Mouse (Mus musculus) neural tube, embryonic 13.5 days (tissue): ENCODE measurements at regions not wholly inside any gene's neighbourhood (a gene's known extent, or its start where the extent isn't known, plus 50 kb on each side); places are given as distances from the start of the nearest gene placed in this dataset.

Experiments used
- ATAC-seq: fragments of 200-750 bp; cut with Nextera tagmentation; 2 replicates; pipeline ENCODE4 v1.8.0; 2017; ENCODE audit warnings: low read depth, mild to moderate bottlenecking, moderate TSS enrichment, moderate library complexity
- H3K27ac ChIP-seq: fragments of 300-500 bp; sonication (generic); replicated peaks from 2 replicates; pipeline ENCODE4 v1.5.1; 2015; ENCODE audit warnings: moderate library complexity, mild to moderate bottlenecking, inconsistent platforms
- H3K27me3 ChIP-seq: fragments of 300-500 bp; sonication (generic); 2 replicates; pipeline ENCODE4 v1.6.1; 2015; ENCODE audit warnings: mild to moderate bottlenecking, inconsistent platforms
- H3K36me3 ChIP-seq: fragments of 300-500 bp; sonication (generic); 2 replicates; pipeline ENCODE4 v1.6.1; 2015; ENCODE audit warnings: mild to moderate bottlenecking, inconsistent platforms
- H3K4me1 ChIP-seq: fragments of 300-500 bp; sonication (generic); replicated peaks from 2 replicates; pipeline ENCODE4 v1.6.1; 2015; ENCODE audit warnings: inconsistent platforms
- H3K4me2 ChIP-seq: fragments of 300-500 bp; sonication (generic); 2 replicates; pipeline ENCODE4 v1.6.1; 2015; ENCODE audit warnings: inconsistent platforms, mild to moderate bottlenecking, moderate library complexity
- H3K4me3 ChIP-seq: fragments of 300-500 bp; sonication (generic); 2 replicates; pipeline ENCODE4 v1.5.1; 2015; ENCODE audit warnings: mild to moderate bottlenecking, inconsistent platforms
- H3K9ac ChIP-seq: fragments of 300-500 bp; sonication (generic); 2 replicates; pipeline ENCODE4 v1.6.1; 2015; ENCODE audit warnings: moderate library complexity, mild to moderate bottlenecking, inconsistent platforms
- H3K9me3 ChIP-seq: fragments of 300-500 bp; sonication (generic); 2 replicates; pipeline ENCODE4 v1.6.1; 2016; ENCODE audit warnings: inconsistent platforms
- WGBS: fragments of 180-500 bp; shearing (Covaris S2); methylation state at CpG from one replicate; pipeline ENCODE4 v1.1.7; 2015; 5-methylcytosine and 5-hydroxymethylcytosine counted together

- no peak overlapping the region for H3K27ac ChIP-seq
- ATAC-seq = no peak
- no peak overlapping the region for H3K9ac ChIP-seq
- no peaks in the 10 kb centered on the region; the same call in 1 of the 2 replicates for H3K27me3 ChIP-seq
- H3K9me3 ChIP-seq = no peaks in the 10 kb centered on the region
- no peaks in the 10 kb centered on the region for H3K36me3 ChIP-seq
- H3K4me1 ChIP-seq = no peaks in the 10 kb centered on the region
- no peak overlapping the region for H3K4me3 ChIP-seq
- no peak overlapping the region for H3K4me2 ChIP-seq
- WGBS = 75% methylated on average over 13 of the region's 13 CpGs
Observed at GRCm38 (mm10) chr3:52929827-52930605, 87.0 kb downstream of the Cog6 start.

GRCm38 (mm10) chr3:52927361-52927841 is 89.6 kb downstream of the Cog6 start:
- H3K9me3 ChIP-seq = no peaks in the 10 kb centered on the region
- no peaks in the 10 kb centered on the region for H3K36me3 ChIP-seq
- H3K27ac ChIP-seq = no peak overlapping the region
- WGBS = 70% methylated on average over 12 of the region's 12 CpGs
- H3K9ac ChIP-seq = no peak overlapping the region
- H3K4me3 ChIP-seq = no peak overlapping the region
- ATAC-seq = no peak
- H3K4me1 ChIP-seq = no peaks in the 10 kb centered on the region; the same call in 1 of the 2 replicates
- no peak overlapping the region for H3K4me2 ChIP-seq
- no peaks in the 10 kb centered on the region; the same call in 1 of the 2 replicates for H3K27me3 ChIP-seq

GRCm38 (mm10) chr3:52926549-52926948 is 90.5 kb downstream of the Cog6 start:
- Histone ChIP-seq H3K4me3 (no peak overlapping the region), H3K4me2 (no peak overlapping the region), H3K36me3 (no peaks in the 10 kb centered on the region), H3K27ac (no peak overlapping the region), H3K27me3 (no peaks in the 10 kb centered on the region; the same call in 1 of the 2 replicates), H3K4me1 (no peaks in the 10 kb centered on the region; the same call in 1 of the 2 replicates), H3K9ac (no peak overlapping the region), H3K9me3 (no peaks in the 10 kb centered on the region)
- WGBS = 69% methylated on average over 3 of the region's 3 CpGs
- no peak for ATAC-seq

GRCm38 (mm10) chr3:52925223-52925622 is 91.8 kb downstream of the Cog6 start:
- ATAC-seq = no peak
- no peak overlapping the region for H3K9ac ChIP-seq
- H3K4me3 ChIP-seq = no peak overlapping the region
- no peak overlapping the region for H3K4me2 ChIP-seq
- H3K4me1 ChIP-seq = no peaks in the 10 kb centered on the region; the same call in 1 of the 2 replicates
- no peaks in the 10 kb centered on the region for H3K9me3 ChIP-seq
- WGBS = 61% methylated on average over 3 of the region's 3 CpGs
- no peak overlapping the region for H3K27ac ChIP-seq
- H3K36me3 ChIP-seq = no peaks in the 10 kb centered on the region
- H3K27me3 ChIP-seq = no peaks in the 10 kb centered on the region; the same call in 1 of the 2 replicates

GRCm38 (mm10) chr3:52924631-52925030 is 92.4 kb downstream of the Cog6 start:
- Histone ChIP-seq H3K27me3 (no peaks in the 10 kb centered on the region; the same call in 1 of the 2 replicates), H3K4me1 (no peaks in the 10 kb centered on the region; the same call in 1 of the 2 replicates), H3K4me2 (no peak overlapping the region), H3K27ac (no peak overlapping the region), H3K4me3 (no peak overlapping the region), H3K9me3 (0 out of 2 replicates have a peak, but pooled peaks cover 3% of the 10 kb centered on the region), H3K9ac (no peak overlapping the region), H3K36me3 (no peaks in the 10 kb centered on the region)
- ATAC-seq = no peak
- 40% methylated on average over 2 of the region's 2 CpGs for WGBS

GRCm38 (mm10) chr3:52923824-52924559 is 93.0 kb downstream of the Cog6 start:
- Histone ChIP-seq H3K4me3 (no peak overlapping the region), H3K27me3 (no peaks in the 10 kb centered on the region; the same call in 1 of the 2 replicates), H3K36me3 (no peaks in the 10 kb centered on the region), H3K9me3 (peaks cover 10% of the 10 kb centered on the region), H3K4me1 (no peaks in the 10 kb centered on the region; the same call in 1 of the 2 replicates), H3K27ac (no peak overlapping the region), H3K4me2 (no peak overlapping the region), H3K9ac (no peak overlapping the region)
- no peak for ATAC-seq
- 88% methylated on average over 4 of the region's 4 CpGs for WGBS

DNA sequence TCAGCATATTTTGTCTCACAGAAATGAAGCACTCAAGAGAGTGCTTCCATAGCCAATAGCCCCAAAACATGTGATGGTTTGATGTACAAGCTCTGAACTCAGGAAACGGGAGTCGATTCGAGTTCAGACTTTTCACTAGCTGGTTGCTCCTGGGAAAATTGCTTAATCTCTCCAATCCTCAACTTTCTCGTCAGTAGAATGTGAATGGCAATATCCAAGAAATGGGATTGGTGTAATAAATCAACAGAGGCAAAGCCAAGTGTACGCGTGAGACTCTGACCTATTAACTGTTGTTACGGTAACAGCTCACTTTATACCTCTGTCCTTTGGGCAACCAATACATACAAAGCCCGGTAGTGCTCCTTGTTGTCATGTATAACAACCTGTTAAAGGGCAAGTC is 94.6 kb downstream of the Cog6 start:
- H3K4me2 ChIP-seq = no peak overlapping the region
- no peak for ATAC-seq
- H3K36me3 ChIP-seq = no peaks in the 10 kb centered on the region
- no peak overlapping the region for H3K9ac ChIP-seq
- H3K4me3 ChIP-seq = no peak overlapping the region
- 73% methylated on average over 8 of the region's 8 CpGs for WGBS
- peaks cover 17% of the 10 kb centered on the region for H3K9me3 ChIP-seq
- no peaks in the 10 kb centered on the region; the same call in 1 of the 2 replicates for H3K27me3 ChIP-seq
- H3K27ac ChIP-seq = no peak overlapping the region
- no peaks in the 10 kb centered on the region; the same call in 1 of the 2 replicates for H3K4me1 ChIP-seq

DNA sequence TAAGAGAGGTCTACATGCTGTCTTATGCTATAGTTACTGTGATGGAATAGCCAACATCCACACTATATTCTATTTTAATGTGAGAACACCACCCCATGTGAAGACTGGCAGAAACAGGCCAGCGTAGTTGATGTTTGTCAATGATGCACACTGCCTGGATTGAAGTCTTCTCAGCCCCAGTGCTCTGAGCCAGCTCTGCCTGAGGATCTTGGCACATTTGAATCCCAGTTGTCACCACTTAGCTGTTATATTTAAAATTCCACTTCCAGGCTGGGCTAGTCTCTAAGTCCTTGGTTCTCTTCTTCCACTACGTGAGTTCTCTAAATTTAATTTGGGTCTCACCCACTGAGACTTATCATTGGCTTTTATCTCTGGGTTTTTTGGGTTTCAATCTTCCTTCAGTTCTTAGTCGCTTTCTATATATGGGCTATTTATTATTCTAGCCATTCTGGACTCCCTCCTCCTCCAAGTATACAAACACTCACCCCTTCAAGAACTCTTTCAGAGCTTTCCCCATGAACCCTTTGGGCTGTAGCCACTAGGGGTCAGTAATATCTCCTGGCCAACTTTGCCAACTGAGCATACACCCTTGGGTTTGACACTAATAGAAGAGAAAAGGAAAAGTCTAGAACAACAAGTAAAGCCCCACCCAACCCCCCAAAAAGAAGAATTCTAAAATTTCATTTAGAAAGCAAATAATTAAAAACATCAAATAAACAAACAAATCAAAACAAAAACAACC is 110.0 kb downstream of the Cog6 start:
- no peak overlapping the region for H3K27ac ChIP-seq
- WGBS = 91% methylated on average over 3 of the region's 3 CpGs
- H3K4me3 ChIP-seq = no peak overlapping the region
- H3K36me3 ChIP-seq = no peaks in the 10 kb centered on the region
- no peaks in the 10 kb centered on the region for H3K27me3 ChIP-seq
- H3K4me1 ChIP-seq = no peaks in the 10 kb centered on the region
- no peak for ATAC-seq
- H3K4me2 ChIP-seq = no peak overlapping the region
- 0 out of 2 replicates have a peak, but pooled peaks cover 5% of the 10 kb centered on the region for H3K9me3 ChIP-seq
- no peak overlapping the region for H3K9ac ChIP-seq

GRCm38 (mm10) chr3:52904028-52904427 is 113.0 kb downstream of the Cog6 start:
- no peak overlapping the region for H3K4me2 ChIP-seq
- H3K4me1 ChIP-seq = no peaks in the 10 kb centered on the region
- no peak overlapping the region for H3K27ac ChIP-seq
- H3K9ac ChIP-seq = no peak overlapping the region
- H3K4me3 ChIP-seq = no peak overlapping the region
- no peaks in the 10 kb centered on the region for H3K27me3 ChIP-seq
- H3K9me3 ChIP-seq = no peaks in the 10 kb centered on the region
- ATAC-seq = no peak
- WGBS = 74% methylated on average over 3 of the region's 3 CpGs
- no peaks in the 10 kb centered on the region for H3K36me3 ChIP-seq

- 67% methylated on average over 4 of the region's 4 CpGs for WGBS
Observed at GRCm38 (mm10) chr3:52897665-52898064, 119.4 kb downstream of the Cog6 start.

GRCm38 (mm10) chr3:52896462-52896861 is 120.6 kb downstream of the Cog6 start:
- Histone ChIP-seq H3K9ac (no peak overlapping the region), H3K27ac (no peak overlapping the region), H3K4me2 (no peak overlapping the region), H3K4me1 (no peaks in the 10 kb centered on the region), H3K4me3 (no peak overlapping the region), H3K27me3 (no peaks in the 10 kb centered on the region), H3K9me3 (no peaks in the 10 kb centered on the region), H3K36me3 (no peaks in the 10 kb centered on the region)
- ATAC-seq = no peak
- 82% methylated on average over 7 of the region's 7 CpGs for WGBS

More at GRCm38 (mm10) chr3:52897665-52898064, 119.4 kb downstream of the Cog6 start:
- Histone ChIP-seq H3K9me3 (no peaks in the 10 kb centered on the region), H3K36me3 (no peaks in the 10 kb centered on the region), H3K4me1 (no peaks in the 10 kb centered on the region), H3K27ac (no peak overlapping the region), H3K9ac (no peak overlapping the region), H3K4me3 (no peak overlapping the region), H3K4me2 (no peak overlapping the region), H3K27me3 (no peaks in the 10 kb centered on the region)
- ATAC-seq = no peak
